Mouse (Mus musculus): ENCODE measurements around the gene Klrb1c.
"Not testable (repeated sequence)": the region's sequence is repeated elsewhere in the genome, so short reads cannot be mapped to it uniquely, and the experiment has no call there.

Gene Klrb1c

DNA sequence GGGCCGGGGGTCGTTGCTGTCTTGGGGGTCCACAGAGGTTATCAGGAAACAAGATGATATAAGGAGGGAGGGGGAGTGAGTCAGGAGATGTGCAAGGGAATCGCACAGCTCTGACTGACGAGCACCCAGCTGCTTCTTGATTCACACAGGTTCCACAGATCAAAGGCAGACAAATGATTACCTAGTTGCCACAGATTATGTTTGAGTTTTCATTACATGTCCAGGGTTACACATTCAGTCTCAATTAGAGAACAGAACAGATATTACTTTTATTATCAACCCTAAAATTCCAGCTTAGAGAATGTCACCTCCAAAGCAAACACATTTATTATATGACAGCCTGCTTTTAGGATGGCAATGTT is 33.6 kb downstream of the Klrb1c start:
- DNase-seq (ENCODE audit: low read depth, low spot score) = not testable (repeated sequence)

DNA sequence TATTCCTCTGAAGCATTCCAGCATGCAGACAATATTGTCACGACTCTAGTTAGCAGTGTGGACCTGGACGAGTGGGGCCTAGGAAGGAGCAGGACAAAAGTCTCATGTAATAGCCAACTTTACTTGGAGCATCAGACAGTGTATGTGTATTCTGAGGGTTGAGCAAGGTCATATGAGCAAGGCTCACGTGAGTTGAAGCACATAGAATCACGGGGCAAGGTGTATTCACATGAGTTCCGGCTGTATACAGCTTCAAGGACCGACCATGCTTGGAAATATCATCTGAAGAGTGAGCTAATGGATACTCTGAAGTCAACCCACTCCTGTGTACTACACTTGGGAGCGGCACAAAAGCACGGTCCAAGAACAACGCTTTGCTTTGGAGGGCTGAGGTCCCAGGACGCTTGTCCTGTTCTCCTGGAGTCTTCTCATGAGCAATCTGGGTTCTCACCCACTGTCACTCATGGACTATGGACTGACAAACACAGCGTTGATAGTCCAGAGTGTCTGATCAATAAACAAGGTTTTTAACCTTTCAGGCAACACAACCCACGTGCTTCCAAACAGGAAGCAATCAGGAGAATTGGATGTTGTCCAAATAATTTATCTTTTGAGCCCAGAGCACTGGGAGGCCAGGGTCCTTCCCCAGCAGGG is 34.1 kb downstream of the Klrb1c start:
- not testable (repeated sequence) for DNase-seq (ENCODE audit: low read depth, low spot score)

DNA sequence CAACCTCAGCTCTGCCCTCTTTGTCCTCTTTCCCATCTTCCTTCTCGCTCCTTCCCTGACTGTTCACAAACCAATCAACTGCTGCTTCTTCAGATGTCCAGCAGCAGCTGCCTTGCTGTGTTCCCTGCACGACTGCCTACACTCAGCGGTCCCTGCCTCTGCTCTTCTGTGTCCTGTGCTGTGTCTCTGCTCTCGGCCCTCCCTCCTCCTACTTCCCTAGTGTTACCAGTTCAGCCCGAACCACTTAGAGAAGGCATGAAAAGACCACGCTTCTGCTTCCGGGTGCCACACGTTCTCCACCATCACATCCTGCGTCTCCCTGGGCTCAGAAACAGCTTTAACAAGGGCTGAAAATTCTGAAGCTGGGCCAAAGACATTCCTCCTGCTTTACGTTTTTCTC is 34.8 kb downstream of the Klrb1c start:
- not testable (repeated sequence) for DNase-seq (ENCODE audit: low read depth, low spot score)

DNA sequence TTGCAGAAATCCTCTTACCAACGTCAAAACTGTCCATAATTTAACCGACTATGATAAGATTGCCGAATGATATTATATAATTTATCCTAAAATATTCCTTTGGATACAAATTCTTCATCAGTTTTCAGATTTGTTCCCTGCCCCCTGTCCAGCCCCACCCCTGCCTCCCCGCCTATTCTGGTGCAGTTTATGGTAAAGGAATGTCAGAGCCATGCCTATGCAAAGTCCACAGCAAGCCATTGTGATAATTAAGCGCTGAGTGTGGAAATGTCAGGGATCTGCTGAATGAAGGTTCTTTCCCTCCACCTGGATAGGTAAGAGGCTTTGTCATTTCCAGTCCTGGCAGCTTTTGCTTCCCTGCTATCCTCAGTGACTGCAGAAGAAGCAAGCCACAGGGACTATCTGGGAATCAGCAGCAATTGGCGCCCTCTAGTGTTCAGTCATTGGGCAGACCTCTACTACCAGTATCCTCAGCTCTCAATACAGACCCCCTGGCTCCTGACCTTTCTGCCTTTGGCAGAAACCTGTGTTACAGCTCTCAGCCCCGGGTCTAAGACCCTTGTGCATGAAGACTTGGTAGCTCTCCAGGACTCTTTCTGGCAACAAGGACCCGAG is 35.3 kb downstream of the Klrb1c start:
- DNase-seq (ENCODE audit: low read depth, low spot score) = peak; percentile 18

DNA sequence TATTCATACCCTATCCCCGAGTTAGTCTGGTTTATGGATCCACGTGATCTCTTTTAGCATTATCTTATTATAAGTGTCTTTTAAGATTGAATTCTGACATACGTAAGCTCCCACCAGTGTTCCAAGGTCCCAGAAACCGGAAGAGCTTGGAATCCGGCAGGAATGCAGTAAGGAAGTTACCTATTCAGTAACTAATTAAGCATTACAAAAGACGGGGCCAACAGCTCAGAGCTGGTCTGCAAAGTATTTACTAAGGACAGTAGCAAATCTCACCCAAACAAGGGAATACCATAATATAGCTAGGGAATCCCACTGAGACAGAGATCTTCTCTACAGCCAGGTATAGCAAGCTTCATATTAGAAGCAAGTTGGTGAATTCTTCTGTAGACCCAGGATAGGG is 42.0 kb downstream of the Klrb1c start:
- DNase-seq (ENCODE audit: low read depth, low spot score) = not testable (repeated sequence)

DNA sequence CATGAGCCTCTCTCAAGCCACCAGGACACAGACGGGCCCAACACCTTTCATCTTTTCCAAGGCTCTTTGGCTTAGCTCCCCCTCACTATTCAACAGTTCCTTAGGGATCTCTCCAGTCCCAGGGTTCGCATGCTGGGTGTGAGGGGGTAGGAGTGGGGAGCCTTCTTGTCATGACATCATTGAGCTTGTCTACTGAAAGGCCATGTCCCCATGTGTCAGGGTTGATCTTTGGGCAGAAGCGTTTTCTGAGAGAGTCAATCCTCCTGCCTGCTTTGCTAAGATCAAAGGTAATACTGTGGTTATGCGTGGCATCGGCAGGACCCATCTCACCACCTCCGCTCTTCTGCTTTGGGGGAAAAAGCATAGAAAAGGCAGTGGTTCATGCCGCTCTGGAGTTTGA is 51.6 kb downstream of the Klrb1c start:
- DNase-seq (ENCODE audit: low read depth, low spot score) = no peak

DNA sequence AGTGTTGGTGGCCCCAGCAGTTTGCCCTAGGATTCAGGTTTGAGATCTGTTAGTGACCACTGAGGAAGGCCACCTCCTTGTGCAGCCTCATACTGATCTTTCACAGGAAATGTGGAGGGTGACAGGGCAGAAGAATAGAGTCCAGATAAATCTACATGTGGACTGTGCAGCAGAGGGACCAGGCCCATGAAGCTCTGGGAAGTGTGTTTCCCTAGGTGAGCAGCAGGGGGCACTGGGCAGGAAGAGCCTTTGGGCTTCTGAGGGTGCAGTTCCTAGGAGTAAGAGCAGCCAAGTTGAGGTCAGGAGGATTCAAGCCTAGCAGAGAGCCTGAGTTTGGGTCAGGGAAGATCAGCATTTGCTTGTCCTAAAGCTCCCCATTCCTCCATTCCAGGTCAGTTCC is 52.9 kb downstream of the Klrb1c start:
- DNase-seq (ENCODE audit: low read depth, low spot score) = no peak

DNA sequence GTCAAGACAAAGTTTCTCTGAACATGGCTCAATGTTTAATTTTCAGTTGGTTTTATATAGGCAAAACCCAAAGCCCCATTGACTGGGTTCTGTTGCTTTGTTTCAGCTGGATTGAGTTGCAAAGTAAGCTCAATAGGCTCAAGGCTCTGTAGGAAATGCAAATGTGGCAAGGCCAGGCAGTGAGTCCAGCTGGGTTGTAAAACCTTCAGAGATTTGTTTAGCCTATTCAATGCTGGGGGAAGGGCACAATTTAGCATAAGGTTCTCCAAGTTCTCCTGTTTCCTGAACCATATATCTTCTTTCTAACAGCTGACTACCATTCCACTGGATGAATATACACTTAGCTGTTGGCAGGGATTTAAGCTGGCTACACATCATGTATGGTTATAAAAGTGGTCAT is 54.1 kb downstream of the Klrb1c start:
- DNase-seq (ENCODE audit: low read depth, low spot score) = no peak

DNA sequence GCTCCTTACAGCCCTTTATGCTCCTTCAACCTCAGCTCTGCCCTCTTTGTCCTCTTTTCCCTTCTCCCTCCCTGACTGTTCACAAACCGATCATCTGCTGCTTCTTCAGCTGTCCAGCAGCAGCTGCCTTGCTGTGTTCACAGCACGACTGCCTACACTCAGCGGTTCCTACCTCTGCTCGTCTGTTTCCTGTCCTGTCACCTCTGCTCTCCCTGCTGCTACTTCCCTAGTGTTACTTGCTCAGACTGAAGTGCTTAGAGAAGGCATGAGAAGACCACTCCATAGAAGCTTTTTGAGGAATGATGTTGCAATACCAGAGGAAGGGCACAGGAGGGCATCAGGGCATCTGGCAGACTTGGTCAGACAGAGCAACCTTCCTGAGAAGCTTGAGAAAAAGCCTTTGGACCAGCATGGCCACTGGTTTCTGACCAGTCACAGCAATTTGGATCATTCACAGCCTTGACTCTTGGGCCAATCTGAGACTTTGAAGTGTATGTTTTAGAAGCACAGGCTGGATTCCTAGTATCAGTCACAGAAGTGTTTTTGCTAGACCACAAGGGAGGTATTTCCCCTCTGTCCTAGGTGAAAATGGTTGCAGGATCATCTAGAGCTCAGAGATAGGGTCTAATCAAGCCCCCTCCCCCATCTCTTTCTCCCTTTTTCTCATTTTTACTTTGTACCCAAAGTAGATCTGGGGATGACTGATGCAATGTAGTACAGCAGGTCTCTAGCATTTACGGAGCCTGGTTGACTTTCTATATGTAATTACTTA is 54.9 kb downstream of the Klrb1c start:
- DNase-seq (ENCODE audit: low read depth, low spot score) = no peak

DNA sequence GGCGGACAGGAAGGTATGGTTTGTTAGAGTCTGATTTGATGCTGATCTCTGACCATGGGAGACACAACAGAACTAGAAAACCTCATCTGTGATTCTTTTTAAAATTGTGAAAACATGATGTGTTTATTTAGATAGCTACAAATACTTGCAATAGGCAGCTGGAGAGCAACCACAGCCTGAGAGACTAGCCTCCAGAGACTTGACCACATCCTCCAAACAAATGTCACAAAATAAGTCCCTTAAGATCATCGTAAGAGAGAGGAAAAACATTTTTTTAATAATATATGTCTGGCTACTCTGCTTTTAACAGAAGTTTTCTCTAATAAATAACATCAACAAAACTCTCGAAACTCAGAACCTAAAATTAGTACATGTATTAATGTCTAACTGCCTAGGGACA is 57.0 kb downstream of the Klrb1c start:
- no peak for DNase-seq (ENCODE audit: low read depth, low spot score)
